Mouse (Mus musculus) kidney, postnatal 0 days (tissue): ENCODE measurements at regions not wholly inside any gene's neighbourhood (a gene's known extent, or its start where the extent isn't known, plus 50 kb on each side); places are given as distances from the start of the nearest gene placed in this dataset.

Experiments
- ATAC-seq: fragments of 200-750 bp; cut with Nextera tagmentation; replicated peaks from 2 replicates; pipeline ENCODE4 v1.8.0; 2017; ENCODE audit warnings: low read depth, moderate number of reproducible peaks, moderate TSS enrichment, moderate library complexity; ENCODE audit not compliant: low FRiP score
- DNase-seq: peaks from one replicate; pipeline ENCODE4 v3.0.0-alpha.2; 2016; ENCODE audit warnings: low spot score
- H3K27ac ChIP-seq: fragments of 300-500 bp; sonication (generic); 2 replicates; pipeline ENCODE4 v1.5.1; 2014; ENCODE audit warnings: mild to moderate bottlenecking
- H3K27me3 ChIP-seq: fragments of 300-500 bp; sonication (generic); 2 replicates; pipeline ENCODE4 v1.6.1; 2014; ENCODE audit warnings: low read length, mixed read lengths; ENCODE audit not compliant: insufficient read depth
- H3K36me3 ChIP-seq: fragments of 300-500 bp; sonication (generic); 2 replicates; pipeline ENCODE4 v1.6.1; 2014; ENCODE audit warnings: low read length, mixed read lengths; ENCODE audit not compliant: insufficient read depth
- H3K4me1 ChIP-seq: fragments of 300-500 bp; sonication (generic); replicated peaks from 2 replicates; pipeline ENCODE4 v1.6.1; 2014; ENCODE audit warnings: antibody characterized with exemption, low read length, mixed read lengths; ENCODE audit not compliant: insufficient read depth
- H3K4me2 ChIP-seq: fragments of 300-500 bp; sonication (generic); 2 replicates; pipeline ENCODE4 v1.6.1; 2014; ENCODE audit warnings: mild to moderate bottlenecking, low read length, moderate library complexity, mixed read lengths
- H3K4me3 ChIP-seq: fragments of 300-500 bp; sonication (generic); replicated peaks from 2 replicates; pipeline ENCODE4 v1.5.1; 2014; ENCODE audit warnings: low read depth, low read length
- H3K9ac ChIP-seq: fragments of 300-500 bp; sonication (generic); 2 replicates; pipeline ENCODE4 v1.6.1; 2014; ENCODE audit warnings: low read depth, low read length
- H3K9me3 ChIP-seq: fragments of 300-500 bp; sonication (generic); replicated peaks from 2 replicates; pipeline ENCODE4 v1.6.1; 2016; ENCODE audit warnings: low read length, inconsistent platforms, mixed read lengths
- CTCF ChIP-seq: IDR thresholded peaks from 2 replicates; pipeline ENCODE4 v1.5.1; 2016; ENCODE audit warnings: antibody characterized with exemption, low read depth, mild to moderate bottlenecking, moderate library complexity
- WGBS: fragments of 180-500 bp; shearing (Covaris S2); extraction: QIAGEN DNeasy Blood & Tissue Kit; methylation state at CpG from one replicate; pipeline ENCODE4 v1.1.7; 2014; 5-methylcytosine and 5-hydroxymethylcytosine counted together

DNA sequence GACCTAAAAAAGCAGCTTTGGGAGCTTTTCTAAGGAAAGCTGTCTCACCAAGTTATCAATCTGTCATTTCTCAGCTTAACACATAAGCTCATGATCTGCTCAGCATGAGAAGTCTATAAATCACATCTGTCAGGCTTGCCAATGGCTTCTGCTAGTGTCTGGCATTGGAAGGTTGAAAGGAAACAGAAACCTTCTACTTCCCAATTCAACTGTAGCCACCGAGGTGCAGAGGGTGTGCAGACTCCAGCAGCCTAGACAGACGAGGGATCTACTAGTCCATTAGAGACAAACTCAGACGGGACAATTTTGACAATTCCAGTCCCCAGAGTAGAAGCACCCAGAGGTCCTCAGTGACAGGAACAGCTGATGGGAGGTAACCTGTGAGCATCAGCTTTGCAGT lies 103.0 kb downstream of the Nab1 start:
- WGBS, result 59% methylated on average over 3 of the region's 3 CpGs
- H3K36me3 ChIP-seq, result no peaks in the 10 kb centered on the region
- H3K27me3 ChIP-seq, result no peaks in the 10 kb centered on the region
- no peak for TF ChIP-seq CTCF
- ATAC-seq, result no peak
- no peak overlapping the region for H3K27ac ChIP-seq
- H3K4me3 ChIP-seq, result no peak overlapping the region
- H3K4me1 ChIP-seq, result no peaks in the 10 kb centered on the region
- H3K9me3 ChIP-seq, result no peaks in the 10 kb centered on the region
- no peak overlapping the region for H3K4me2 ChIP-seq
- DNase-seq, result no peak
- H3K9ac ChIP-seq, result no peak overlapping the region

DNA sequence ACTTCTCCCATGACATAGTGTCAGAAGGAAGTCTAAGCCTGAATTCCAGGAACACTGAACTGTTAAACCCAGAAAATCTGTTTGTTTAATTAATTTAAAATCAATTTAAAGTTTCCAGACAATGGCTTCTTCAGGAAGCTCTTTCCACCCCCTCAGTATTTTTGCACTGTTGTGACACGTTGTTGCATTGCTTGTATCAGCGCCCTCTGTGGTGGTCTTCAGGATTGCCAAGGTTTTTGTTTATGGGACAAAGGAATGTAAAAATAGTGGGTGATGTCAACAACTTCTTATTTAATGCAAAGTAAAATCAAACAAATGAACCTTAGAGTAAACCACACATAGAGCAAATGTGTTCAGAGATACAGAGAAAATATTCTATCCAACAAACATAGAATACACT lies 107.5 kb downstream of the Nab1 start:
- DNase-seq, result peak; percentile 53
- TF ChIP-seq CTCF, result peak; percentile 49
- H3K4me2 ChIP-seq, result no peak overlapping the region
- no peaks in the 10 kb centered on the region for H3K9me3 ChIP-seq
- no peak for ATAC-seq
- H3K9ac ChIP-seq, result no peak overlapping the region
- no peaks in the 10 kb centered on the region for H3K27me3 ChIP-seq
- no peak overlapping the region for H3K4me3 ChIP-seq
- H3K36me3 ChIP-seq, result no peaks in the 10 kb centered on the region
- no peak overlapping the region for H3K27ac ChIP-seq
- WGBS, result 42% methylated on average over 2 of the region's 2 CpGs
- H3K4me1 ChIP-seq, result no peaks in the 10 kb centered on the region

DNA sequence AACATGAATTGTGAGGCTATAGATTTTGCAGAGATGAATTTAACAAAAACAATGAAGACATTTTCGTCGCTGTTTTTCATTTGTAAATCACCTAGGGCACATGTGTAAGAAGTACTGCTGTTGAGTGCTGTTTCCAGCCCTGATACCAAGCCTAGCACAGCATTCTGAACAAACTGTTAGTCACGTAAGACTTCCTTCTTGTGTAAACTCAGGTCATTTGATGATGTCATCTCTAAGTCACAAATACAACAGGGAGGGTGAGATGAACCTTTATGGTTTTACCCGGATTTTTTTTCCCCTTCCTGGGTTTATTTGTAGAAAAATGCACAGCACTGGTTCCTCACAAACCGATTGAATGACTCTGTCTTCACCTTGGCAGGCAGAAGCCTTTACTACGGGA lies 111.6 kb downstream of the Nab1 start:
- no peaks in the 10 kb centered on the region for H3K36me3 ChIP-seq
- no peaks in the 10 kb centered on the region for H3K4me1 ChIP-seq
- no peak for DNase-seq
- 69% methylated on average over 6 of the region's 6 CpGs for WGBS
- no peak for ATAC-seq
- no peak overlapping the region for H3K9ac ChIP-seq
- no peak overlapping the region for H3K4me2 ChIP-seq
- TF ChIP-seq CTCF, result no peak
- no peak overlapping the region for H3K27ac ChIP-seq
- H3K9me3 ChIP-seq, result no peaks in the 10 kb centered on the region
- H3K27me3 ChIP-seq, result no peaks in the 10 kb centered on the region
- H3K4me3 ChIP-seq, result no peak overlapping the region

DNA sequence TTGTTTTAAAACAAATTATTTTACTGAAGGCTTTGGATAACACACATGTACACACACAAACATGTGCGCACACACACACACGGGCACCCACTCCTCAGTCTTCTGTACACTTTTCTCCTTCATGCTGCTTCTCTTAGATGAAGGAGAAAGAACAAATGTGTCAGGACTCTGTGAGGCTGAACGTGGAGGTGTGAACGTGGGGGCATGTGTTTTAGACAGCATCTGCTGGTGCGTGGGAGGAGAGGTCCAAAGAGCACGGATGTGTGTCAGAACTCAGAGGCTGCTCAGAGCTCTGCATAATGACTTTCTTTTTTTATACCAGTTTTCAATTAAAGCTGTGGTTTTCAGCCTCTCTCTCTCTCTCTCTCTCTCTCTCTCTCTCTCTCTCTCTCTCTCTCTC lies 112.4 kb downstream of the Nab1 start:
- 26% methylated on average over 6 of the region's 6 CpGs for WGBS
- Histone ChIP-seq H3K4me2 (no peak overlapping the region), H3K4me1 (no peaks in the 10 kb centered on the region), H3K9me3 (no peaks in the 10 kb centered on the region), H3K27me3 (no peaks in the 10 kb centered on the region), H3K27ac (no peak overlapping the region), H3K36me3 (no peaks in the 10 kb centered on the region), H3K4me3 (no peak overlapping the region), H3K9ac (no peak overlapping the region)
- no peak for TF ChIP-seq CTCF
- DNase-seq (peak; percentile 67), ATAC-seq (no peak)

DNA sequence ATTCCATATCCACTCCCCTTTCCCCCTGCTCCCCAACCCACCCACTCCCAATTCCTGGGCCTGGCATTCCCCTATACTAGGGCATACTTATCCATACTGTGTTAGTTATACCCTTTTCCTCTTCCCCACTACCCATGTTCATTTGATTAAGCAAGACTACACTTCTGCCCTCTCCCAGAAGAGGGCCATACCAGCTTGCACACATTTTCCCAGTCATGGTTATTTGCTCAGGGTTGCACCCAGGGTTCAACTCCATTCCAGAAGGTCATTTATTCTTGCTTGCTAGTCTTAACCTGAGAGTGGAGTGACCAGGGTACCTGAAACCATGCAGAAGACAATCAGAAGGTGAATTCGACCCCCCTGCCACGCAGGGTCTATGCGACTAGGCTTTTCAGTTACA lies 113.4 kb downstream of the Nab1 start:
- peak; percentile 53; the same call in 1 of the 2 replicates for TF ChIP-seq CTCF

DNA sequence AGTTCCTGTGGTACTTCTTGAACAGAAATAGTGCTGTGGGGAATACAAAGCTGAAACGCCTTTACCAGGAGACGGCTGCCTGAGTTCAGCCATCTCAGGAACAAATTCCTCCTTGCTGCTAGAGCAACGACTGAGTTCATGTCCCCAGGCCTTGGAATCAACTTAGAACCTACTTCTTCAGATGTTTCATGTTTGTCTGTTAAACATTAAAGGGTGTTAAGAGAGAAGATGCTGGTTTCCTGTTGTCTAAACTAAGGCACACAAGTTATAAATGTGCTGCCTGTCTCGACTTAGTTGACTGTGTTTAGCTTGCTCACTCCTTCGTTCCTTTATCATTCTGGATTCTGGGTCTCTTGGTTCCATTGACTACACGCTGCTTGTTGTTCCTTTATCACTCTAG lies 125.2 kb downstream of the Nab1 start:
- Histone ChIP-seq H3K4me3 (no peak overlapping the region), H3K4me1 (no peaks in the 10 kb centered on the region), H3K27me3 (no peaks in the 10 kb centered on the region), H3K4me2 (no peak overlapping the region), H3K27ac (no peak overlapping the region), H3K36me3 (no peaks in the 10 kb centered on the region), H3K9me3 (no peaks in the 10 kb centered on the region), H3K9ac (no peak overlapping the region)
- ATAC-seq (no peak), DNase-seq (no peak)
- WGBS, result 74% methylated on average over 6 of the region's 6 CpGs
- TF ChIP-seq CTCF, result no peak

More for the DNA sequence above, 113.4 kb downstream of the Nab1 start:
- Histone ChIP-seq H3K4me3 (no peak overlapping the region), H3K9me3 (no peaks in the 10 kb centered on the region), H3K4me1 (no peaks in the 10 kb centered on the region), H3K9ac (no peak overlapping the region), H3K4me2 (no peak overlapping the region), H3K27ac (no peak overlapping the region), H3K36me3 (no peaks in the 10 kb centered on the region), H3K27me3 (no peaks in the 10 kb centered on the region)
- peak; percentile 11 for DNase-seq
- no peak for ATAC-seq
- 71% methylated on average over 3 of the region's 3 CpGs for WGBS

DNA sequence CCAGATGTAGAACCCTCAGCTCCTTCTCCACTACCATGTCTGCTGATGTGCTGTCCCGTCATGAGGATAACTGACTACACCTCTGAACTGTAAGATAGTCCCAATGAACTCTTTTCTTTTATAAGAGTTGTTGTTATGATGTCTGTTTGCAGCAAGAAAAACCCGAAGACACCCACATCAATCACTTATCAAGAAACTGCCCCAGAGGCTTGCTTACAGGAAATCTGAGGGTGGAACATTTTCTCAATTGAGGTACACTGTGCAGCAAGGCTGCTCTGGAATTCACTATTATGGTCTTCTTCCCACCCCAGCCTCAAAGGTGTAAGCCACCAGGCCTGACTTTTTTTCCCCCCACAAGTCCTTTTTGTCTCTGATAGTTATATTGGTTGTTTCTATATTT lies 125.8 kb downstream of the Nab1 start:
- H3K4me3 ChIP-seq, result no peak overlapping the region
- H3K4me1 ChIP-seq, result no peaks in the 10 kb centered on the region
- DNase-seq (no peak), ATAC-seq (no peak)
- H3K9ac ChIP-seq, result no peak overlapping the region
- no peaks in the 10 kb centered on the region for H3K36me3 ChIP-seq
- WGBS, result 81% methylated on average over 2 of the region's 2 CpGs
- no peaks in the 10 kb centered on the region for H3K27me3 ChIP-seq
- no peak for TF ChIP-seq CTCF
- H3K27ac ChIP-seq, result no peak overlapping the region
- H3K4me2 ChIP-seq, result no peak overlapping the region
- H3K9me3 ChIP-seq, result no peaks in the 10 kb centered on the region
